Mouse (Mus musculus): Measurements from ENCODE around the gene Mmp23.
"Not testable (repeated sequence)": the region's sequence is repeated elsewhere in the genome, so short reads cannot be mapped to it uniquely, and the experiment has no call there.

Mmp23 gene

GRCm38 (mm10) chr4:155654456-155655298 is 1.5 kb upstream of the Mmp23 start:
- peak; percentile 38 for DNase-seq (ENCODE audit: low read depth, low spot score)

- DNase-seq (ENCODE audit: low read depth, low spot score) = no peak
Measured at GRCm38 (mm10) chr4:155654183-155654455, 935 bp upstream of the Mmp23 start.

GRCm38 (mm10) chr4:155653451-155654182 is 433 bp upstream of the Mmp23 start:
- no peak for DNase-seq (ENCODE audit: low read depth, low spot score)

- no peak for DNase-seq (ENCODE audit: low read depth, low spot score)
Measured at GRCm38 (mm10) chr4:155652283-155653085, 700 bp downstream of the Mmp23 start.

- DNase-seq (ENCODE audit: low read depth, low spot score) = no peak
Measured at GRCm38 (mm10) chr4:155651553-155652269, 1.5 kb downstream of the Mmp23 start.

- DNase-seq (ENCODE audit: low read depth, low spot score) = no peak
Measured at GRCm38 (mm10) chr4:155649355-155649754, 3.8 kb downstream of the Mmp23 start.

GRCm38 (mm10) chr4:155645721-155646120 is 7.5 kb downstream of the Mmp23 start:
- DNase-seq (ENCODE audit: low read depth, low spot score) = no peak

GRCm38 (mm10) chr4:155645308-155645707 is 7.9 kb downstream of the Mmp23 start, which contains the start of gene Gm10563:
Gene Gm10563 (minus strand): TSS chr4:155645408.
- DNase-seq (ENCODE audit: low read depth, low spot score) = not testable (repeated sequence)

GRCm38 (mm10) chr4:155643531-155643930 is 9.7 kb downstream of the Mmp23 start:
- no peak for DNase-seq (ENCODE audit: low read depth, low spot score)

- DNase-seq (ENCODE audit: low read depth, low spot score) = no peak
Measured at GRCm38 (mm10) chr4:155635766-155636499, 17.3 kb downstream of the Mmp23 start.

GRCm38 (mm10) chr4:155630267-155630666 is 22.9 kb downstream of the Mmp23 start:
- no peak for DNase-seq (ENCODE audit: low read depth, low spot score)

GRCm38 (mm10) chr4:155624338-155625291 is 28.6 kb downstream of the Mmp23 start, which contains the start of gene Cdk11b:
Gene Cdk11b (plus strand): TSS chr4:155624854.
- DNase-seq (ENCODE audit: low read depth, low spot score) = peak; percentile 96

- no peak for DNase-seq (ENCODE audit: low read depth, low spot score)
Measured at GRCm38 (mm10) chr4:155618321-155618720, 34.9 kb downstream of the Mmp23 start.

- DNase-seq (ENCODE audit: low read depth, low spot score) = no peak
Measured at GRCm38 (mm10) chr4:155613264-155613663, 39.9 kb downstream of the Mmp23 start.

- no peak for DNase-seq (ENCODE audit: low read depth, low spot score)
Measured at GRCm38 (mm10) chr4:155611860-155612259, 41.3 kb downstream of the Mmp23 start.

GRCm38 (mm10) chr4:155606825-155607224 is 46.4 kb downstream of the Mmp23 start:
- DNase-seq (ENCODE audit: low read depth, low spot score) = no peak

GRCm38 (mm10) chr4:155605132-155605531 is 48.1 kb downstream of the Mmp23 start:
- no peak for DNase-seq (ENCODE audit: low read depth, low spot score)

- no peak for DNase-seq (ENCODE audit: low read depth, low spot score)
Measured at GRCm38 (mm10) chr4:155603801-155604200, 49.4 kb downstream of the Mmp23 start.

- DNase-seq (ENCODE audit: low read depth, low spot score) = no peak
Measured at GRCm38 (mm10) chr4:155602753-155603152, 50.4 kb downstream of the Mmp23 start.

All from retina, postnatal 7 days (tissue).